Mouse (Mus musculus) kidney, embryonic 14.5 days (tissue): ENCODE measurements at regions not wholly inside any gene's neighbourhood (a gene's known extent, or its start where the extent isn't known, plus 50 kb on each side); places are given as distances from the start of the nearest gene placed in this dataset.
A peak's percentile ranks its signal among the peaks of the same experiment; 100 is the strongest.

Experiments
- ATAC-seq: fragments of 200-750 bp; cut with Nextera tagmentation; 2 replicates; pipeline ENCODE4 v1.8.0; 2017; ENCODE audit warnings: moderate number of reproducible peaks, mild to moderate bottlenecking, moderate TSS enrichment, moderate library complexity; ENCODE audit not compliant: low FRiP score, low TSS enrichment
- H3K27ac ChIP-seq: fragments of 300-500 bp; sonication (generic); 2 replicates; pipeline ENCODE4 v1.5.1; 2014; ENCODE audit warnings: low read depth, mild to moderate bottlenecking, low read length, moderate library complexity, mixed read lengths
- H3K27me3 ChIP-seq: fragments of 300-500 bp; sonication (generic); 2 replicates; pipeline ENCODE4 v1.6.1; 2014; ENCODE audit warnings: mild to moderate bottlenecking, low read length; ENCODE audit not compliant: control insufficient read depth, insufficient read depth
- H3K36me3 ChIP-seq: fragments of 300-500 bp; sonication (generic); 2 replicates; pipeline ENCODE4 v1.6.1; 2014; ENCODE audit warnings: low read length, mixed read lengths; ENCODE audit not compliant: control insufficient read depth, insufficient read depth
- H3K4me1 ChIP-seq: fragments of 300-500 bp; sonication (generic); 2 replicates; pipeline ENCODE4 v1.6.1; 2014; ENCODE audit warnings: low read length, mixed read lengths; ENCODE audit not compliant: control insufficient read depth, insufficient read depth
- H3K4me2 ChIP-seq: fragments of 300-500 bp; sonication (generic); replicated peaks from 2 replicates; pipeline ENCODE4 v1.6.1; 2014; ENCODE audit warnings: low read depth, mild to moderate bottlenecking, low read length
- H3K4me3 ChIP-seq: fragments of 300-500 bp; sonication (generic); 2 replicates; pipeline ENCODE4 v1.5.1; 2014; ENCODE audit warnings: mild to moderate bottlenecking, low read length
- H3K9ac ChIP-seq: fragments of 300-500 bp; sonication (generic); 2 replicates; pipeline ENCODE4 v1.6.1; 2014; ENCODE audit warnings: low read depth, mild to moderate bottlenecking, low read length, moderate library complexity
- H3K9me3 ChIP-seq: fragments of 300-500 bp; sonication (generic); 2 replicates; pipeline ENCODE4 v1.6.1; 2016; ENCODE audit warnings: low read length; ENCODE audit not compliant: control insufficient read depth
- WGBS: fragments of 180-500 bp; shearing (Covaris S2); extraction: QIAGEN DNeasy Blood & Tissue Kit; methylation state at CpG from one replicate; pipeline ENCODE4 v1.1.7; 2014; 5-methylcytosine and 5-hydroxymethylcytosine counted together

DNA sequence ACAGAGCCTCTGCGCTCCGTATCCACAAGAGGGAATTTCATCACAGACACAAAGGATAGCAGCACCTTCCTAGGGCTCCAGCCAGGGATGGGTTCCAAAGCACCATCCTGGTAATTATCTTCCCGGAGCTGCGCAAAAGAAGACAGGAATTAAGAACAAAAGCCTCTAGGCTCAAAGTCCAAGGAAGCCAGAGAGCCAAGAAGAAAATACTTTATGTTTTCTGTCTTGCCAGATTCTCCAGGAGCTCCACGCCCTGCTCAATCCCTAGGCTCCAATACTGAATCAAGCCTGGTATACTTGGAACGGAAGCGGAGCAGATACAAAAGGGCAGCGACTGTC, 54.4 kb downstream of the Irf2bpl start:
- ATAC-seq: no peak
- Histone ChIP-seq H3K4me3 (no peak overlapping the region), H3K9me3 (no peaks in the 10 kb centered on the region), H3K27ac (no peak overlapping the region), H3K36me3 (no peaks in the 10 kb centered on the region), H3K4me1 (peaks cover 35% of the 10 kb centered on the region), H3K9ac (peak overlapping the region; percentile 19; the same call in 1 of the 2 replicates), H3K4me2 (no peak overlapping the region), H3K27me3 (no peaks in the 10 kb centered on the region)
- 73% methylated on average over 8 of the region's 8 CpGs for WGBS

DNA sequence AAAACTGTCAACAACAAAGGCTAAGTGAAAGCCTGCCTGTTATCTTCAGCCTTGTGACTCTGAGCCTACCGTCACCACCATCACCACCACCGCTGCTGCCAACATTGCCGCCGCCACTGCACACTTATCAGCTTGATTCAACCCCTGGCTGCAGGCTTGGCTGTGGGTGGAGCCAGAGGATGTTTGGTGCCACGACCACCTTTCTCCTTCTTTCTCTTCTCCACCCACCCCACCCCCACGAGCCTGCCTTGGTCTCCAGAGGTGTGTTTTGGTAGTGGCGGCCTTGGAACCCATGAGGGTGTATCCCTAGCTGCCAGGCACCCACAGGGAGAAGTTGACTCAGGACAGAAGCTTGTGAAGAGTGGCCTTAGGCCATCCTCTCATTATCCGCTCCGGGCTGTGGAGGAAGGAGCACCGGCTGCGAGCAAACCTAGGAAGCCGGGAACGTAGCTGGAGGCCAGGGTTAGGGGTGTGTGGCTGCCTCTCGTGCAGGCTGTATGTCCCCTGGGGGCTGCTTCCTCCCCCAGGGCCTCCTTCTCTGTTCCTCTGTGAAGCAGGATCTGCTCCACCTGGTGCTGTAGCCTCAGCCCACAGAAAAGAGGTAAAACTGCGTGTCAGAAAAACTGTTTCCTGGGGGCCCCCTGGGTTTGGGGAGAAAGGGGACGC, 54.9 kb downstream of the Irf2bpl start:
- Histone ChIP-seq H3K9ac (peak overlapping the region; percentile 19; the same call in 1 of the 2 replicates), H3K27me3 (no peaks in the 10 kb centered on the region), H3K27ac (no peak overlapping the region), H3K4me3 (no peak overlapping the region), H3K9me3 (no peaks in the 10 kb centered on the region), H3K36me3 (no peaks in the 10 kb centered on the region), H3K4me2 (no peak overlapping the region), H3K4me1 (peaks cover 40% of the 10 kb centered on the region)
- ATAC-seq: no peak
- WGBS: 69% methylated on average over 16 of the region's 16 CpGs

DNA sequence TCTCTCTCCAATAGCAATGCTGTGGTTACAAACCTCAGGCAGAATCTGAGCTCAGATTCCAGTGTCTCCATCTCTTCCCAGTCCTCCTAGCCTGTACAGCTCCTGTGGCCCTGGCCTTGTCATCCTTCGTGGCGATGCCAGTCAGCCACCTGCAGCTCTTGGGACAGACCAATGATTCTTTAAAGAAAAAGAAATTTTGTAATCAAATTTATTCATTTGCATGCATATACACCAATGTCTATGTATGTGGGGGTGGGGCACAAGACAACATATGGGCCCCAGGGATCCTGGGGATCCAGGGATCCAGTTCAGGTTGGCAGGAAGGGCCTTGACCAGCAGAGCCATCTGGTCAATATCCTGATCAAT, 57.4 kb downstream of the Irf2bpl start:
- H3K36me3 ChIP-seq: no peaks in the 10 kb centered on the region
- WGBS: 82% methylated on average over 2 of the region's 2 CpGs
- H3K27me3 ChIP-seq: no peaks in the 10 kb centered on the region
- no peak overlapping the region for H3K4me3 ChIP-seq
- H3K4me1 ChIP-seq: peaks cover 42% of the 10 kb centered on the region
- no peak overlapping the region for H3K4me2 ChIP-seq
- no peaks in the 10 kb centered on the region for H3K9me3 ChIP-seq
- H3K27ac ChIP-seq: no peak overlapping the region
- no peak for ATAC-seq
- no peak overlapping the region for H3K9ac ChIP-seq

DNA sequence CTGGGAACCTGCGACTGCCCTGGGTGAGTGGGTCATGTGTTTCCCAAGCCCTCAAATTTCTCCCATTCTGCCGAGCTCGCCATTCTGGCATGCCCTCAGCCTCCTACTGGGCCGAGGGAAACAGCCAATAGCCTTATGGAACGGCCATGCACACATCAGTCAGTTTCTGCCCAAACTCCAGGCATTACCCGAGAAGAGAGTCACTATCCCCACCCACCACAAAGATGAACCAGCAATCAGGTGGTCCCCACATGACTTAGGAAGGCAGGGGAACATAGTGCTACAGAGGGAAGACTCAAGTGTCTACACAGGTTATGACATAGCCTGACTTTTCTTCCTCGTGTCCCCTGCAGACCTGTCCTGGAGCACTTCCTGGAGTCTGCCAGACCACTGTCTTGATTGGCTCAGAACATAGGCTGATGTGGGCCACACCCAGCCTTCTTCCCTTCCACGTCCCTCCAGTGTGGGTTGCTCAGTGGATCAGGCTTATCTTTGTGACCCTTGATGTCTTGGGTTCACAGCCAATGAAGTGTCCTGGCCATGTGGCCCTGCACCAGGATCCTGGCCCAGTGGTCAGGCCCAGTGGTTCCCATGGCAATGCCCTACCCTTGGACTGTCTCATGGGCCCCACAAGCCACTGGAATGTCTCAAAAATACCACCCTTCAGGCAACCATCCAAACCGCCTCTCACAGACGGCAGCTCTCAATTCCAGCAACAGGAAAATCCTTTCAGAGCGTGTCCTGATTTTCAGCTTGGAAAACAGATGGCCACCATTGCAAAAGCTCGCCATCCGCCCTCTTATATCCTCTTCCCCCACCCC, 58.0 kb downstream of the Irf2bpl start:
- Histone ChIP-seq H3K36me3 (no peaks in the 10 kb centered on the region), H3K9me3 (no peaks in the 10 kb centered on the region), H3K27me3 (no peaks in the 10 kb centered on the region), H3K9ac (no peak overlapping the region), H3K4me2 (no peak overlapping the region), H3K27ac (no peak overlapping the region; the same call in 1 of the 2 replicates), H3K4me1 (peaks cover 36% of the 10 kb centered on the region), H3K4me3 (no peak overlapping the region)
- no peak for ATAC-seq
- WGBS: 76% methylated on average over 13 of the region's 13 CpGs

DNA sequence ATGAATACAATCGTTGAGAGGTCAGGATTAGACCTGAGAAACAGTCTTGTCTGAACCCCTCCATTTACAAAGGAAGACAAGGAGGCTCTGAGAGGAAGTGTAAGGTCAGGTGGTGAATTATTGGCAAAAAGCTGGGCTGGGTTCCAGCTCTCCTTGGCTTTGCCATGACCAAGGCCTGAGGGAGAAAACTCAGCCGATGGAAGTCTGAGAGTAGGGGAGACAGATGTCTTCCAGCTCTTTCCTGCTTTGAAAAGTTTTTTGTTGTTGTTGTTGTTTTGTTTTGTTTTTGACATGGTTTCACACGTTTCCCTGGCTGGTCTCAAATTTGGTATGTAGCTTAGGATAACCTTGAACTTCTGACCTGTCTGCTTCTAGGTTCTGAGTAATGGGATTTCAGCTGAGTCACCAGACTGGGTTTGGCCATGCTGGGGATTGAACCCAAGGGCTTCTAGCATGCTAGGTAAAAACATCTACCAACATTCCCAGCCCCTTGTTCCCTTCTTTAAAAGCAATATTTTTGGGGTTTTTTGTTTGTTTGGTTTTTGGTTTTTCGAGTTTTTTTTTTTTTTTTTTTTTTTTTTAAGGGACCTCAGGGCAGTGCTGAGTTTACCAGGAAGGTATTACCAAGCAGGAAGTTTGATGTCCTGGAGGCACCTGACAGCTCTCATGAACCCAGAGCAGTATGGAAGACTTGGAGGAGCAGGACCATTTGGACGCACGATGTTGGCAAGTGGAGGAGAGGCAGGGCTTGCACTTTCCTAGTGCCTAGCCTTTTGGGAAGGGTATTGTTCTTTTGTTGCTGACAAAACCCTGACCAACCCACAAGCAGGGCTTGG, 58.8 kb downstream of the Irf2bpl start:
- Histone ChIP-seq H3K9me3 (no peaks in the 10 kb centered on the region), H3K36me3 (no peaks in the 10 kb centered on the region), H3K4me3 (no peak overlapping the region), H3K9ac (peak overlapping the region; percentile 31; the same call in 1 of the 2 replicates), H3K4me1 (peaks cover 34% of the 10 kb centered on the region), H3K27me3 (no peaks in the 10 kb centered on the region), H3K27ac (peak overlapping the region; percentile 98), H3K4me2 (peak overlapping the region; percentile 42; the same call in 1 of the 2 replicates)
- 53% methylated on average over 6 of the region's 6 CpGs for WGBS
- no peak for ATAC-seq

DNA sequence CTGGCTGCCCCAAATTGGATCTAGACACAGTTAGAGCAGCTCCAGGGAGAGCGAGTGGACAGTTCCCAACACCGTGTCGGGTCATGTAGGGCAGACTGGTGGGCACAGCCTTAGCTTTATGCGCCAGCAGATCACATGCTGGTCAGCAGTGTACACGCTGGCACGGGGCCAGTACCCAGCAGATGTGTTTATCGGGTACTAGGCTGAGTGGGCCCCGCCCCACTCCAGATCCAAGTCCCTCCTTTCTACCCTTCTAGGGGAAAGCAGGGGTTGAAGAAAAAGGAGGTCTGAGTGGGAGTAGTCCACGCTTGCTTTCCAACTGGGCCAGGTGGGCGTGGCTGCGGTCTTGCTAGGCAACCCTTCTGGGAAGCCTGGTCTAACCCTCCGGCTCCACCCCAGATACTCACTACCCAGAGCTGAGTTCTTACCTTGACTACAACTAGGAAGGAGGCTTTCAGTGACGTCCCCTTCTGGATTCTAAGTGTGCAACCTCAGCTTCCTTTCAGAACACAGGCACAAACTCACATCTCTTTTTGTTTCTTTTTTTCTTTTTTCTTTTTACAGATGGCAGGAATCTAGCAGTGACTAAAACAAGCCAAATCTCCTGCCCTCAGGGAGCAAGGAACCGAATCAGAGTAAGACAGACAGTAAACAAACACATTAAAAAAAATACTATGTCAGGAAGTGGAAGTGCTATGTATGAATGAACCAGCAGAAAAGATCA, 59.6 kb downstream of the Irf2bpl start:
- peak overlapping the region; percentile 31; the same call in 1 of the 2 replicates for H3K9ac ChIP-seq
- H3K27me3 ChIP-seq: no peaks in the 10 kb centered on the region
- H3K36me3 ChIP-seq: no peaks in the 10 kb centered on the region
- H3K9me3 ChIP-seq: no peaks in the 10 kb centered on the region
- H3K27ac ChIP-seq: peak overlapping the region; percentile 98
- peak; percentile 48 for ATAC-seq
- no peak overlapping the region for H3K4me3 ChIP-seq
- peaks cover 34% of the 10 kb centered on the region for H3K4me1 ChIP-seq
- whole genome bisulfite sequencing: 6% methylated on average over 14 of the region's 14 CpGs
- H3K4me2 ChIP-seq: peak overlapping the region; percentile 42

DNA sequence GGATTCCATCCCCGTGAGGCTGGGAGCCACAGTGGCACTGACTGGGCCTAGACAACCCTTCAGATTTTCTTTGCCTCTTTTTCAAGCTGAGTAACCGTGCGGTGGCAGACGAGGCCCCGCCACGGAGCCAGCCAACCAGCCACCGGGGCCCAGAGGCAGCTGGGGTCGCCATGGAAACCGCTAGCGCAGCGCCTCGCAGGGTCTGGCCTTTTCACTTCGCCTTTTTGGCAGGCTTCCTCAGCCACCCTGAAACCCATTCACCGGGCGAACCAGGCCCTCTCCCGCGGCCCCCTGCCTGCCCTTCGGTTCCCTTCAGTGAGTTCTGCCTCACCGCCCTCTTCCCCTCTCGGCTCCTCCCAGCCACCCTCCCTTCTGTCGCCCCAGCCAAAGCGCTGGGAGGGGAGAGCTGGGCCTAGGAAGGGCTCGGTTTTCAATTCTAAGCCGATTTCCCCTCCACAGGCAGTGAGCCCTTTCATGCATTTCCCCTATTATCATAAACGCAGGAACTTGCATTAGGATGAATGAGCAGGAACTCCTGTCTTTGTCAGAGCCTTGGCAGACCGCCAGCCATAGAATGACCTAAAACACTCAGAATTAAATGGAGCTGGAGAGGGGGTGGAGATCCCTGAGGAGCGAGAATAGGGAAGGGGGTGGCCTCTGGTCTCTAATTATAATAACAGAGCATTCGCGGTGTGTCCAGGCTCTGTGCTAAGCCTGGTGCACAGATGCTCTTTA, 60.6 kb downstream of the Irf2bpl start:
- peaks cover 30% of the 10 kb centered on the region for H3K4me1 ChIP-seq
- H3K9ac ChIP-seq: peak overlapping the region; percentile 52; the same call in 1 of the 2 replicates
- peak; percentile 94 for ATAC-seq
- H3K36me3 ChIP-seq: no peaks in the 10 kb centered on the region
- H3K27me3 ChIP-seq: no peaks in the 10 kb centered on the region
- H3K4me3 ChIP-seq: peak overlapping the region; percentile 5; the same call in 1 of the 2 replicates
- peak overlapping the region; percentile 42; the same call in 1 of the 2 replicates for H3K4me2 ChIP-seq
- H3K9me3 ChIP-seq: no peaks in the 10 kb centered on the region
- under 1% methylated on average over 28 of the region's 29 CpGs for WGBS
- H3K27ac ChIP-seq: peak overlapping the region; percentile 98

DNA sequence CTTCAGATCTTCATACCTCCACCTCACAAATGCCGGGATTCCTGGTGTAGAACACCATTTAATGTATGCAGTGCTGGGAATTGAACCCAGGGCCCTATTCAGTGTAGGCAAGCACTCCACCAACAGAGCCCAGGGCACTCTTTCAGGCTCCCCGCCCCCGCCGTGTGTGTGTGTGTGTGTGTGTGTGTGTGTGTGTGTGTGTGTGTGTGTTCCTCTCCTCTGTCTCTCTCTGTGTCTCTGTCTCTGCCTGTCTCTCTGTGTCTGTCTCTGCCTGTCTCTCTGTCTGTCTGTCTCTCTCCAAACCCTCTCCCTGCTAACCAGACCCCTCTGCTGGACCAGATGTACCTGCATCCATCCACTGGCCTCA, 61.1 kb downstream of the Irf2bpl start:
- H3K27ac ChIP-seq: peak overlapping the region; percentile 98
- H3K4me1 ChIP-seq: peaks cover 35% of the 10 kb centered on the region
- no peaks in the 10 kb centered on the region for H3K36me3 ChIP-seq
- peak overlapping the region; percentile 52 for H3K9ac ChIP-seq
- WGBS: 65% methylated on average over 4 of the region's 4 CpGs
- no peaks in the 10 kb centered on the region for H3K27me3 ChIP-seq
- no peaks in the 10 kb centered on the region for H3K9me3 ChIP-seq
- peak overlapping the region; percentile 42; the same call in 1 of the 2 replicates for H3K4me2 ChIP-seq
- ATAC-seq: no peak
- peak overlapping the region; percentile 5; the same call in 1 of the 2 replicates for H3K4me3 ChIP-seq
